Mouse (Mus musculus) lung, embryonic 14.5 days (tissue): Measurements from ENCODE around the gene Olfr623. TPM values are rescaled to one million over a fixed set of nuclear protein-coding genes. Genes with fewer than 3 reads are reported as not detected.

Source experiments
- ATAC-seq: fragments of 200-750 bp; cut with Nextera tagmentation; 2 replicates; pipeline ENCODE4 v1.8.0; 2017; ENCODE audit warnings: mild to moderate bottlenecking, moderate TSS enrichment, moderate library complexity; ENCODE audit not compliant: insufficient read depth
- DNase-seq: peaks from one replicate; pipeline ENCODE4 v3.0.0-alpha.2; 2015
- H3K27ac ChIP-seq: fragments of 300-500 bp; sonication (generic); 2 replicates; pipeline ENCODE4 v1.5.1; 2014; ENCODE audit warnings: low read depth, mild to moderate bottlenecking, moderate library complexity
- H3K27me3 ChIP-seq: fragments of 300-500 bp; sonication (generic); 2 replicates; pipeline ENCODE4 v1.6.1; 2014; ENCODE audit warnings: low read length, control low read depth; ENCODE audit not compliant: insufficient read depth
- H3K36me3 ChIP-seq: fragments of 300-500 bp; sonication (generic); 2 replicates; pipeline ENCODE4 v1.6.1; 2014; ENCODE audit warnings: control low read depth; ENCODE audit not compliant: insufficient read depth
- H3K4me1 ChIP-seq: fragments of 300-500 bp; sonication (generic); 2 replicates; pipeline ENCODE4 v1.6.1; 2014; ENCODE audit warnings: antibody characterized with exemption, control low read depth; ENCODE audit not compliant: insufficient read depth
- H3K4me2 ChIP-seq: fragments of 300-500 bp; sonication (generic); 2 replicates; pipeline ENCODE4 v1.6.1; 2014; ENCODE audit warnings: mild to moderate bottlenecking
- H3K4me3 ChIP-seq: fragments of 300-500 bp; sonication (generic); 2 replicates; pipeline ENCODE4 v1.5.1; 2014; ENCODE audit warnings: low read depth, low read length
- H3K9ac ChIP-seq: fragments of 300-500 bp; sonication (generic); 2 replicates; pipeline ENCODE4 v1.6.1; 2014
- H3K9me3 ChIP-seq: fragments of 300-500 bp; sonication (generic); 2 replicates; pipeline ENCODE4 v1.6.1; 2016; ENCODE audit warnings: low read depth, low read length, control low read depth
- CTCF ChIP-seq: IDR thresholded peaks from 2 replicates; pipeline ENCODE4 v1.5.1; 2016; ENCODE audit warnings: antibody characterized with exemption, low read depth
- WGBS: fragments of 180-500 bp; shearing (Covaris S2); extraction: QIAGEN DNeasy Blood & Tissue Kit; methylation state at CpG from one replicate; pipeline ENCODE4 v1.1.7; 2014; 5-methylcytosine and 5-hydroxymethylcytosine counted together
- polyA plus RNA-seq: library from polyadenylated mRNA; unstranded; fragments of >200 nt; fragmentation: Nextera tagmentation; extraction: Ambion mirVana; gene quantifications from 2 replicates; pipeline ENCODE4 v1.2.1, GENCODE M21; 2014

Gene Olfr623
- not detected in 2 replicates for polyA plus RNA-seq

GRCm38 (mm10) chr7:103663598-103663997 is at the start of gene Olfr623:
Gene Olfr623, minus strand, starts transcription at chr7:103663698.
- H3K9me3 ChIP-seq = no peaks in the 10 kb centered on the region
- no peak within 1 kb of the TSS for H3K9ac ChIP-seq
- H3K4me2 ChIP-seq = no peak within 1 kb of the TSS
- H3K4me1 ChIP-seq = no peaks in the 10 kb centered on the region
- no peak within 1 kb of the TSS for H3K4me3 ChIP-seq
- no peak for TF ChIP-seq CTCF
- no peak within 1 kb of the TSS for H3K27ac ChIP-seq
- H3K27me3 ChIP-seq = no peaks in the 10 kb centered on the region
- no peaks in the 10 kb centered on the region for H3K36me3 ChIP-seq
- DNase-seq (no peak), ATAC-seq (no peak)

- DNase-seq = peak; percentile 0
- TF ChIP-seq CTCF = no peak
- Histone ChIP-seq H3K9me3 (no peaks in the 10 kb centered on the region), H3K27ac (no peak overlapping the region), H3K4me3 (no peak overlapping the region), H3K4me2 (no peak overlapping the region), H3K36me3 (no peaks in the 10 kb centered on the region), H3K27me3 (no peaks in the 10 kb centered on the region), H3K4me1 (no peaks in the 10 kb centered on the region), H3K9ac (no peak overlapping the region)
- no peak for ATAC-seq
- WGBS = 38% methylated on average over 2 of the region's 2 CpGs
Measured at GRCm38 (mm10) chr7:103712024-103712423, 48.5 kb upstream of the Olfr623 start.

GRCm38 (mm10) chr7:103699469-103699868 is 36.0 kb upstream of the Olfr623 start:
- Histone ChIP-seq H3K27me3 (no peaks in the 10 kb centered on the region), H3K4me2 (no peak overlapping the region), H3K4me3 (no peak overlapping the region), H3K9ac (no peak overlapping the region), H3K36me3 (no peaks in the 10 kb centered on the region), H3K27ac (no peak overlapping the region), H3K9me3 (no peaks in the 10 kb centered on the region), H3K4me1 (no peaks in the 10 kb centered on the region)
- DNase-seq = no peak
- no peak for TF ChIP-seq CTCF
- WGBS = 89% methylated on average over 4 of the region's 4 CpGs
- ATAC-seq = no peak

GRCm38 (mm10) chr7:103682420-103682819 is 18.9 kb upstream of the Olfr623 start, which contains the start of gene Olfr625-ps1:
Gene Olfr625-ps1, plus strand, starts transcription at chr7:103682720.
- no peaks in the 10 kb centered on the region for H3K36me3 ChIP-seq

GRCm38 (mm10) chr7:103671091-103671490 is 7.6 kb upstream of the Olfr623 start, which contains the start of gene Olfr624:
Gene Olfr624, minus strand, starts transcription at chr7:103671191.
- Histone ChIP-seq H3K9me3 (no peaks in the 10 kb centered on the region), H3K4me2 (no peak within 1 kb of the TSS), H3K27ac (no peak within 1 kb of the TSS), H3K9ac (no peak within 1 kb of the TSS), H3K27me3 (no peaks in the 10 kb centered on the region), H3K4me3 (no peak within 1 kb of the TSS), H3K4me1 (no peaks in the 10 kb centered on the region), H3K36me3 (no peaks in the 10 kb centered on the region)
- no peak for TF ChIP-seq CTCF
- DNase-seq (no peak), ATAC-seq (no peak)
- WGBS = 90% methylated on average over 2 of the region's 2 CpGs

More at GRCm38 (mm10) chr7:103682420-103682819, 18.9 kb upstream of the Olfr623 start, which contains the start of gene Olfr625-ps1:
- no peak within 1 kb of the TSS for H3K4me3 ChIP-seq
- ATAC-seq (no peak), DNase-seq (no peak)
- no peak within 1 kb of the TSS for H3K9ac ChIP-seq
- TF ChIP-seq CTCF = no peak
- H3K4me2 ChIP-seq = no peak within 1 kb of the TSS
- no peaks in the 10 kb centered on the region for H3K9me3 ChIP-seq
- H3K27me3 ChIP-seq = no peaks in the 10 kb centered on the region
- no peak within 1 kb of the TSS for H3K27ac ChIP-seq
- H3K4me1 ChIP-seq = no peaks in the 10 kb centered on the region

- WGBS = 83% methylated on average over 4 of the region's 4 CpGs
- Histone ChIP-seq H3K4me3 (no peak overlapping the region), H3K9ac (no peak overlapping the region), H3K36me3 (no peaks in the 10 kb centered on the region), H3K27me3 (no peaks in the 10 kb centered on the region), H3K4me1 (no peaks in the 10 kb centered on the region), H3K4me2 (no peak overlapping the region), H3K27ac (no peak overlapping the region), H3K9me3 (no peaks in the 10 kb centered on the region)
- no peak for DNase-seq
- TF ChIP-seq CTCF = no peak
- ATAC-seq = no peak
Measured at GRCm38 (mm10) chr7:103644070-103644469, 19.4 kb downstream of the Olfr623 start.

- no peak for ATAC-seq
- H3K4me1 ChIP-seq = no peaks in the 10 kb centered on the region
- H3K9me3 ChIP-seq = no peaks in the 10 kb centered on the region
- no peak within 1 kb of the TSS for H3K4me3 ChIP-seq
- no peaks in the 10 kb centered on the region for H3K36me3 ChIP-seq
- H3K27me3 ChIP-seq = no peaks in the 10 kb centered on the region
- TF ChIP-seq CTCF = no peak
- no peak within 1 kb of the TSS for H3K27ac ChIP-seq
- no peak for DNase-seq
- H3K9ac ChIP-seq = no peak within 1 kb of the TSS
- H3K4me2 ChIP-seq = no peak within 1 kb of the TSS
- 66% methylated on average over 1 of the region's 1 CpGs for WGBS
Measured at GRCm38 (mm10) chr7:103642602-103643001, 20.9 kb downstream of the Olfr623 start, which contains the start of gene Olfr622. Gene Olfr622, minus strand, starts transcription at chr7:103642702.

- ATAC-seq (no peak), DNase-seq (no peak)
- H3K9ac ChIP-seq = no peak overlapping the region
- H3K9me3 ChIP-seq = no peaks in the 10 kb centered on the region
- no peak overlapping the region for H3K4me2 ChIP-seq
- H3K36me3 ChIP-seq = no peaks in the 10 kb centered on the region
- H3K4me3 ChIP-seq = no peak overlapping the region
- TF ChIP-seq CTCF = no peak
- no peak overlapping the region for H3K27ac ChIP-seq
- H3K27me3 ChIP-seq = no peaks in the 10 kb centered on the region
- H3K4me1 ChIP-seq = no peaks in the 10 kb centered on the region
Measured at GRCm38 (mm10) chr7:103636795-103637194, 26.7 kb downstream of the Olfr623 start.
